Comparison of ENCODE assay signal across 17 mouse cellular contexts in the genomic region with DNA sequence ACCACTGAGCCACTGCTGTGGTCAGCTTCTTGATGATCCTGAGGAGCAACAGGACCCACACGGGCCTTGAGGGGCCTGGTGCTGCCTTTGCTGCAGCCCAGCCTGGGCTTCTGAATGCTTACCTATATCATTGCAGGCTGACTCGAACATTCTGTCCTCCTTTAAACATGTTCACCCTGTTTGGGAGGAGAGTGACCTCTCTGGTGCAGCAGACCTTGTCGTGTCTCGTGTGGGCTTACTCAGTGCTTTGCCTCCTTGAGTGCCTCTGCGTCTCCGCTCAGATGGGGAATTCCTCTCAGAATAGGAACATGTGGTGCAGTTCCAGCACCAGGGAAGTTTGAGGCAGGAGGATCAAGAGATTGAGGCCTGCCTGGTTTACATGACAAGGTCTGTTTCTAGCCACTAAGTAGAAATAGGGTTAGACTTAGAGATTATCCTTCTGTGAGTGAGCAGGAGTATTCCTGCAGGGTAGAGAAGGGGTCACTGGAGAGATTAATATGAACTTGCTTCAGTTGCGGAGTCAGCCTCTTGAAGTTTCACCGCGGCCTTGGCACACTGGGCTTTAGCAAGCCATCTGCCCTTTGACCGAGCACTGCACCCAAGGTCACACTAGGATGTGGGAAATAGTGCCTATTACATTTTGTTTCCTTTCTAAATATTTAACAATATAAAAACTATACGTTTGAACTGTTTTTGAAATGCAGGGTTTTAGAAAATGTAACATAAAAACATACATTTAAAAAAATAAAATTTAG. TPM values are rescaled to one million over a fixed set of nuclear protein-coding genes. Genes with fewer than 3 reads are reported as not detected.
DNase-seq lines count a peak whose midpoint lies in the region; ATAC-seq and TF ChIP-seq lines count a peak whose summit lies in the region.
"Had no signal": no experiment of that assay in that cellular context is flagged by ENCODE, and none has a peak within 500 bp of the region (broad histone marks: within the 10 kb centered on the region; RNA-seq: fewer than 3 reads in every experiment).

No protein-coding gene starts in this region.

- H3K4me1 ChIP-seq in heart, embryonic 13.5 days = peaks cover 75% of the 10 kb centered on the region
- H3K4me1 ChIP-seq in bone marrow macrophage, adult 2 months (ENCODE audit: control insufficient read depth, insufficient read depth, low read length) = peaks cover 55% of the 10 kb centered on the region
- peaks cover 14% of the 10 kb centered on the region for H3K4me1 ChIP-seq in intestine, embryonic 16.5 days (ENCODE audit: control insufficient read depth, insufficient read depth, low read length)
- H3K4me1 ChIP-seq: hindbrain, embryonic 13.5 days; neural tube, embryonic 12.5 days had no signal

- ATAC-seq in heart, embryonic 13.5 days (ENCODE audit: extremely low read depth, insufficient number of reproducible peaks, low FRiP score, low TSS enrichment) = no peak
- no peak for ATAC-seq in intestine, embryonic 16.5 days
- ATAC-seq: forebrain, embryonic 14.5 days; intestine, embryonic 15.5 days had no signal

- no peaks in the 10 kb centered on the region for H3K27me3 ChIP-seq in heart, embryonic 13.5 days (replicated peaks)
- H3K27me3 ChIP-seq in intestine, embryonic 16.5 days (replicated peaks; ENCODE audit: control insufficient read depth, insufficient read depth, low read length) = no peaks in the 10 kb centered on the region
- H3K27me3 ChIP-seq: hindbrain, embryonic 13.5 days; intestine, embryonic 15.5 days; lung, embryonic 15.5 days; neural tube, embryonic 12.5 days had no signal

- peak overlapping the region; percentile 37 for H3K9ac ChIP-seq in heart, embryonic 13.5 days
- H3K9ac ChIP-seq in intestine, embryonic 16.5 days (ENCODE audit: low read depth, low read length) = no peak overlapping the region
- H3K9ac ChIP-seq: hindbrain, embryonic 13.5 days; intestine, embryonic 15.5 days; lung, embryonic 15.5 days; neural tube, embryonic 12.5 days had no signal

- no peak overlapping the region for H3K4me3 ChIP-seq in heart, embryonic 13.5 days
- H3K4me3 ChIP-seq in bone marrow macrophage, adult 2 months (ENCODE audit: insufficient read depth, low read length) = no peak overlapping the region
- no peak overlapping the region for H3K4me3 ChIP-seq in intestine, embryonic 16.5 days (ENCODE audit: low read length)
- H3K4me3 ChIP-seq: hindbrain, embryonic 13.5 days; intestine, embryonic 15.5 days; lung, embryonic 15.5 days; neural tube, embryonic 12.5 days had no signal

- DNase-seq in heart, adult 8-10 months (ENCODE audit: low spot score) = no peak
- DNase-seq in adrenal gland, postnatal 10 days = peak; percentile 34
- DNase-seq in kidney, postnatal 14 days = peak; percentile 30
- DNase-seq in ovary, adult 18-20 months (ENCODE audit: low spot score) = no peak
- DNase-seq: cerebellum, postnatal 10 days; embryo, embryonic 11 days; layer of hippocampus, adult 9-11 months; liver; thymus, postnatal 25 days had no signal

- TF ChIP-seq POLR2A in bone marrow macrophage, adult 2 months (IDR thresholded peaks at IDR 0.05; ENCODE audit: borderline replicate concordance, low read depth, low read length) = no peak

- peak overlapping the region; percentile 54 for H3K27ac ChIP-seq in heart, embryonic 13.5 days (replicated peaks)
- peak overlapping the region; percentile 23; the same call in 1 of the 2 replicates for H3K27ac ChIP-seq in bone marrow macrophage, adult 2 months (ENCODE audit: insufficient read depth, low read depth, low read length)
- no peak overlapping the region for H3K27ac ChIP-seq in intestine, embryonic 16.5 days (ENCODE audit: low read length)
- H3K27ac ChIP-seq: hindbrain, embryonic 13.5 days; intestine, embryonic 15.5 days; neural tube, embryonic 12.5 days had no signal

- no peak for TF ChIP-seq CTCF in bone marrow macrophage, adult 2 months (IDR thresholded peaks at IDR 0.05; ENCODE audit: low read depth, low read length)

- no peak overlapping the region for H3K4me2 ChIP-seq in heart, embryonic 13.5 days
- no peak overlapping the region for H3K4me2 ChIP-seq in intestine, embryonic 16.5 days (ENCODE audit: low read depth, low read length)
- H3K4me2 ChIP-seq: hindbrain, embryonic 13.5 days; intestine, embryonic 15.5 days; lung, embryonic 15.5 days; neural tube, embryonic 12.5 days had no signal

- H3K36me3 ChIP-seq in heart, embryonic 13.5 days = peaks cover 14% of the 10 kb centered on the region; the same call in 1 of the 2 replicates
- no peaks in the 10 kb centered on the region for H3K36me3 ChIP-seq in intestine, embryonic 16.5 days (ENCODE audit: control insufficient read depth, insufficient read depth, low read length)
- H3K36me3 ChIP-seq: hindbrain, embryonic 13.5 days; intestine, embryonic 15.5 days; lung, embryonic 15.5 days; neural tube, embryonic 12.5 days had no signal

- H3K9me3 ChIP-seq in heart, embryonic 13.5 days = no peaks in the 10 kb centered on the region
- H3K9me3 ChIP-seq in intestine, embryonic 16.5 days (ENCODE audit: control insufficient read depth, low read length) = no peaks in the 10 kb centered on the region
- H3K9me3 ChIP-seq: hindbrain, embryonic 13.5 days; intestine, embryonic 15.5 days; lung, embryonic 15.5 days; neural tube, embryonic 12.5 days had no signal

- WGBS in heart, embryonic 13.5 days = 67% methylated on average over 11 of the region's 11 CpGs
- 82% methylated on average over 11 of the region's 11 CpGs for WGBS in intestine, embryonic 16.5 days

RNA-seq across cellular contexts. Expression of a gene that starts 36.9 kb away (rescaled TPM):
- 18.6 and 20.7 TPM in 2 replicates for polyA plus RNA-seq in heart, embryonic 13.5 days (2015; fragmentation: Nextera tagmentation; extraction: Ambion mirVana)
- 10 to 100 TPM; 11.0 to 13.4 (median 12.0) TPM for total RNA-seq in heart, adult 8-10 months (2022)
- 10 to 100 TPM; 18.6 to 26.3 TPM for total RNA-seq in adrenal gland, postnatal 10 days (2021)
- 113 and 114 TPM in 2 replicates for polyA plus RNA-seq in bone marrow macrophage, adult 2 months (2012; ENCODE audit: insufficient read depth, insufficient read length, missing spikeins)
- polyA plus RNA-seq in intestine, embryonic 16.5 days (2015; fragmentation: Nextera tagmentation; extraction: Ambion mirVana) = 28.4 and 28.5 TPM in 2 replicates

Comparison
In these comparisons a context has a peak if more than half of its experiments do, and no peak if none do; other contexts are left out.
1. DNase-seq: peak in adrenal gland, postnatal 10 days (single experiment) and kidney, postnatal 14 days (single experiment); none in heart, adult 8-10 months (single experiment) and ovary, adult 18-20 months (single experiment).